Mouse (Mus musculus) intestine, postnatal 0 days (tissue): ENCODE results near the gene Herpud1. TPM values are rescaled to one million over a fixed set of nuclear protein-coding genes. Genes with fewer than 3 reads are reported as not detected.

Source experiments
- ATAC-seq: fragments of 200-750 bp; cut with Nextera tagmentation; 2 replicates; pipeline ENCODE4 v1.8.0; 2017; ENCODE audit warnings: mild to moderate bottlenecking, moderate TSS enrichment, moderate library complexity
- H3K27ac ChIP-seq: fragments of 300-500 bp; sonication (generic); 2 replicates; pipeline ENCODE4 v1.5.1; 2014; ENCODE audit warnings: mild to moderate bottlenecking, low read depth, low read length, moderate library complexity
- H3K27me3 ChIP-seq: fragments of 300-500 bp; sonication (generic); replicated peaks from 2 replicates; pipeline ENCODE4 v1.6.1; 2014; ENCODE audit warnings: low read length, mixed read lengths; ENCODE audit not compliant: control insufficient read depth, insufficient read depth
- H3K36me3 ChIP-seq: fragments of 300-500 bp; sonication (generic); 2 replicates; pipeline ENCODE4 v1.6.1; 2014; ENCODE audit warnings: mild to moderate bottlenecking, moderate library complexity; ENCODE audit not compliant: control insufficient read depth, insufficient read depth
- H3K4me1 ChIP-seq: fragments of 300-500 bp; sonication (generic); replicated peaks from 2 replicates; pipeline ENCODE4 v1.6.1; 2014; ENCODE audit warnings: antibody characterized with exemption, low read length, mixed read lengths; ENCODE audit not compliant: control insufficient read depth, insufficient read depth
- H3K4me2 ChIP-seq: fragments of 300-500 bp; sonication (generic); replicated peaks from 2 replicates; pipeline ENCODE4 v1.6.1; 2014; ENCODE audit warnings: low read depth, mild to moderate bottlenecking, moderate library complexity
- H3K4me3 ChIP-seq: fragments of 300-500 bp; sonication (generic); 2 replicates; pipeline ENCODE4 v1.5.1; 2014; ENCODE audit warnings: low read depth, low read length
- H3K9ac ChIP-seq: fragments of 300-500 bp; sonication (generic); 2 replicates; pipeline ENCODE4 v1.6.1; 2014; ENCODE audit warnings: mild to moderate bottlenecking, low read depth, low read length
- H3K9me3 ChIP-seq: fragments of 300-500 bp; sonication (generic); 2 replicates; pipeline ENCODE4 v1.6.1; 2016; ENCODE audit warnings: mixed run types; ENCODE audit not compliant: control insufficient read depth
- CTCF ChIP-seq: sonication (generic); IDR thresholded peaks from 2 replicates; pipeline ENCODE4 v1.5.1; 2016; ENCODE audit warnings: low read depth, mild to moderate bottlenecking, control low read depth, antibody characterized with exemption, moderate library complexity
- WGBS: fragments of 180-500 bp; shearing (Covaris S2); extraction: QIAGEN DNeasy Blood & Tissue Kit; methylation state at CpG from one replicate; pipeline ENCODE4 v1.1.7; 2014; 5-methylcytosine and 5-hydroxymethylcytosine counted together
- polyA plus RNA-seq: library from polyadenylated mRNA; unstranded; fragments of >200 nt; fragmentation: Nextera tagmentation; extraction: Ambion mirVana; gene quantifications from 2 replicates; pipeline ENCODE4 v1.2.1, GENCODE M21; 2015

Gene Herpud1
- polyA plus RNA-seq, 1 experiment from 2014 or later, result 154 TPM

- ATAC-seq, result no peak
- Histone ChIP-seq H3K4me2 (no peak overlapping the region), H3K4me1 (peaks cover 21% of the 10 kb centered on the region), H3K36me3 (no peaks in the 10 kb centered on the region), H3K27ac (peak overlapping the region; percentile 3; the same call in 1 of the 2 replicates), H3K9me3 (no peaks in the 10 kb centered on the region), H3K4me3 (no peak overlapping the region), H3K27me3 (no peaks in the 10 kb centered on the region), H3K9ac (no peak overlapping the region)
- WGBS, result 37% methylated on average over 5 of the region's 5 CpGs
- TF ChIP-seq CTCF, result no peak
These were observed 27.7 kb upstream of the Herpud1 start for GRCm38 (mm10) chr8:94358541-94358940.

DNA sequence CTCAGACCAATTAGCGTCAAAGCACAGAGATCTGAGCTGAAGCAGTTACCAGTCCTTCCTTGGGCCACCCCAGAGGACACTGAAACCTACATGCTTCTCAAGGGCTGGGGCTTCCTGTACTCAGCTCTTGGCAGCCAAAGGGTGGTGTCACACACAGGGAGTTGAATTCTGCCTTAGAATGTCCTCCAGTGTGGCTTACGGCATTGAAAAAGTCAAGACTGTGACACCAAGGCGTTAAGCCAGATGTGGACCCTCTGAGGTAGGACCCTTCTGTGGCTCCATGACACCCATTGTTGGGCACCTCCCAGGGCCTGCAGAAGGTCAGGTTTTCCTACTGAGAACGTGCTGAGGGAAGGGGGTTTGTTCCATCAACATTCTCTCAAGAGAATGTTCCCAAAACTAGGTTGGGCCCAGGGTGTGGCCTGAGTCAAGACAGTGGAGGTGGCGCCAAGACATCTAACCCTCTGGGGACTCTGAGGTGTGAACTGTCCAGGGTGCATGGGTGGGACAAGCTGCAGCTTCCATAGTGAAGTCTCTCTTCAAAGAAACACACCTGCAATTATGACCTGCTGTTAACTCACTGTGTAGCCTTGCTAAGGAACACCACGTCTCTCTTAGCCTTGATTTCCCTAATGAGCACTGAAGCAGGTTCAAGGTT lies 24.3 kb upstream of the Herpud1 start:
- Histone ChIP-seq H3K4me2 (no peak overlapping the region), H3K4me1 (peaks cover 26% of the 10 kb centered on the region)
- 74% methylated on average over 6 of the region's 6 CpGs for WGBS

GRCm38 (mm10) chr8:94362607-94363239 lies 23.5 kb upstream of the Herpud1 start:
- H3K36me3 ChIP-seq, result no peaks in the 10 kb centered on the region
- H3K4me1 ChIP-seq, result peaks cover 26% of the 10 kb centered on the region
- H3K27ac ChIP-seq, result peak overlapping the region; percentile 68
- H3K9ac ChIP-seq, result no peak overlapping the region
- H3K27me3 ChIP-seq, result no peaks in the 10 kb centered on the region
- H3K4me3 ChIP-seq, result no peak overlapping the region
- TF ChIP-seq CTCF, result no peak
- H3K4me2 ChIP-seq, result 0 out of 2 replicates have a peak overlapping the region, but pooled peaks have one; percentile 10
- no peaks in the 10 kb centered on the region for H3K9me3 ChIP-seq
- 37% methylated on average over 7 of the region's 7 CpGs for WGBS
- ATAC-seq, result peak; percentile 87

More for the DNA sequence above, 24.3 kb upstream of the Herpud1 start:
- Histone ChIP-seq H3K27ac (peak overlapping the region; percentile 68), H3K9ac (no peak overlapping the region), H3K36me3 (no peaks in the 10 kb centered on the region), H3K4me3 (no peak overlapping the region), H3K27me3 (no peaks in the 10 kb centered on the region), H3K9me3 (no peaks in the 10 kb centered on the region)
- peak; percentile 44 for ATAC-seq
- no peak for TF ChIP-seq CTCF

DNA sequence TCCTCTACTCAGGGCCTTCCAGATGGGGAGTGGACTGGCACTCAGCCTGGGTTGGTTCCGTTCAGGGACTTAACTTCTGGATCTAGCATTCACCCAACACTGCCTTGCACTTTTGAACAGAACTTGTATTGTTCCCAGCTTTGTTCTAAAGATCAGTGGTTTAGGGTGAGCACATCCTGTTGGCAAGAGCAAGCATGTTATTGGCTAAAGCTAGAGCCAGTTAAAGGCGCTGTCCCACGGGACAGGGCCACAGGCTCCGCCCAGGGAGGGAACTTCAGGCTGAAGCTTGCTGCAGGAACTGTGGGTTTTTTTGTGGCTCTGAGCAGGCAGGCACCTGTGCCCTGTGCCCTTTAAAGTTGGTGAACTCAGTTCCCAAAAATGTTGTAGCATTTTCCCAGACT lies 22.9 kb upstream of the Herpud1 start:
- no peak for TF ChIP-seq CTCF
- Histone ChIP-seq H3K4me1 (peaks cover 26% of the 10 kb centered on the region), H3K9me3 (no peaks in the 10 kb centered on the region), H3K27me3 (no peaks in the 10 kb centered on the region), H3K27ac (peak overlapping the region; percentile 68), H3K36me3 (no peaks in the 10 kb centered on the region), H3K4me3 (no peak overlapping the region), H3K4me2 (peak overlapping the region; percentile 10; the same call in 1 of the 2 replicates), H3K9ac (no peak overlapping the region)
- ATAC-seq, result peak; percentile 78
- WGBS, result 26% methylated on average over 4 of the region's 4 CpGs

- Histone ChIP-seq H3K27ac (peak overlapping the region; percentile 54; the same call in 1 of the 2 replicates), H3K27me3 (no peaks in the 10 kb centered on the region), H3K9me3 (no peaks in the 10 kb centered on the region), H3K4me2 (no peak overlapping the region), H3K4me3 (no peak overlapping the region), H3K4me1 (peaks cover 23% of the 10 kb centered on the region), H3K36me3 (no peaks in the 10 kb centered on the region), H3K9ac (no peak overlapping the region)
- ATAC-seq, result no peak
- TF ChIP-seq CTCF, result no peak
- 55% methylated on average over 2 of the region's 2 CpGs for WGBS
These were observed 22.3 kb upstream of the Herpud1 start for GRCm38 (mm10) chr8:94363906-94364305.

DNA sequence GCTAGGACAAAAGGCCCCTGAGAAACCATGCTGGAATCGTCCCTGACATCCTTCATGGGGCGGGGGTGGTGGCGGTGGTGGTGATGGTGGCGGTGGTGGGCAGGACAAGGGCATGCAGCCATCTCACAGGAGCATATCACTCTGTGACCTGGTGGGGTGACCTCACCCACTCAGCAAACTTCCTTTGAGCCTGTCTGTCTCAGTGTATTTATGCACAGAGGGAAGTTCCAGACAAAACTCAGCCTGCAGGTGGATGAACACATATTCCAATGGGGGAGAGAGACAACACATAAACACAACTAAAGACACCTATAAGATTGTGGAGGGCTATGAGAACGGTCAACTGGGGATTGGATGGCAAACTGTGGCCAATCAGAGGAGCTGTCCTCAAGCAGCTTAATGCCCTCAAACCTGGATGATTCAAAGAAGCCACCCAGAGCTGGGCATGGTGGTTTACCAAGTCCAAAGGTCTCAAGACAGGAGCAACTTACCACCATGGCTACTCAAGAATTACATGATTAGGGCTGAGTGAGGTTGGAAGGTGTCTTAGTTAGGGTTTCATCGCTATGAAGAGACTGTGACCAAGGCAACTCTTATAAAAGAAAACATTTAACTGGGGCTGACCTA lies 21.4 kb upstream of the Herpud1 start:
- no peak overlapping the region for H3K27ac ChIP-seq
- no peak for ATAC-seq
- no peak overlapping the region for H3K9ac ChIP-seq
- H3K36me3 ChIP-seq, result no peaks in the 10 kb centered on the region
- H3K27me3 ChIP-seq, result no peaks in the 10 kb centered on the region
- H3K4me1 ChIP-seq, result peaks cover 23% of the 10 kb centered on the region
- no peak for TF ChIP-seq CTCF
- WGBS, result 88% methylated on average over 6 of the region's 6 CpGs
- no peak overlapping the region for H3K4me3 ChIP-seq
- no peak overlapping the region for H3K4me2 ChIP-seq
- no peaks in the 10 kb centered on the region for H3K9me3 ChIP-seq
